Mouse (Mus musculus): ENCODE results near the gene Ubr3. TPM values are rescaled to one million over a fixed set of nuclear protein-coding genes. Genes with fewer than 3 reads are reported as not detected.

The Ubr3 gene
- total and polyA plus RNA-seq, 3 experiments: 16.0 to 35.8 (median 17.9) TPM

DNA sequence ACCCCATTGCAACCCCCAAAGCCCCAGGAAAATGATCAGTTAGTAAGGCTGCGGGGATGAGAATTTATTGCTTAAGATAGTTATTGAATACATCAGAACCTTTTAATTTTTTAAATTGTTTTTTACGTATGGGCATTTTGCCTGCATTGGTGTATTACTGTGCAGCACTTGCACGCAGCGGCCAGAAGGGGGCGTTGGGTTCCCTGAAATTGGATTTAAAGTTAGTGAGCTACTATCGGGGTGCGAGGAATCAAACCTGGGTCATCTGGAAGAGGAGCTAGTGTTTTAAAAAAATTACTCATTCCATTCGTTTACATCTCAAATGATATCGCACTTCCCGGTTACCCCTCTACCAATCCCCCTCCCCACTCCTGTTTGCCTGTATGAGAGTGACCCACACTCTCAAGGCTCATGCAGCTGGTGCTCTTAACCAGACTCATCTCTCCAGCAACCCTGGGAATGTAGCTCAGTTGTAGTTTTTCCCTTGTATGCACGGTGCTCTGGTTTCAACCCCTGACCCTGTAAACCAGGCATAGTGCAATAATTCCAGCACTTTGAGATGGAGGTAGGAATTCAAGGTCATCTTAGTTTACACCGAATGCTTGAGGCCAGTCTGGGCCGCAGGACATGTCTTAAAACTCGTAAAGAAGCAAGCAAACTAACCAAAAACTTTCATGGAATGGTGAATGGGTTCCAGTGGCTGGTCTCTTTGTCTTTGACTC is 1.4 kb upstream of the Ubr3 start:
- no peak overlapping the region for H3K27ac ChIP-seq (ENCODE audit: insufficient read depth, low read depth)
- TF ChIP-seq ZNF384 (IDR thresholded peaks at IDR 0.05; ENCODE audit: low read depth, low read length) (no peak), RAD21 (IDR thresholded peaks at IDR 0.05; ENCODE audit: low read depth, low read length) (peak; percentile 9), CTCF (conservative IDR thresholded peaks at IDR 0.05 in 1 of 2, IDR thresholded peaks at IDR 0.05 in 1 of 2; ENCODE audit: low read depth in 2 of 2, low read length in 2 of 2) (peak; percentile 59 to 62)
- in situ Hi-C loops (cut with MboI; ENCODE audit: low pct_ligation_motif_present, low pct_unique_long_range_greater_than_20kb, low sequenced_read_pairs) (no loop called here), dilution Hi-C loops (cut with MboI; ENCODE audit: extremely low pct_ligation_motif_present, extremely low pct_unique_long_range_greater_than_20kb, low sequenced_read_pairs) (no loop called here)
- H3K4me3 ChIP-seq (replicated peaks in 1 of 3; ENCODE audit: low read depth in 2 of 3, low read length in 2 of 3, poor library complexity in 1 of 3): no peak overlapping the region
- no peak overlapping the region for H3K9ac ChIP-seq (ENCODE audit: insufficient read depth, low read depth)
- peaks cover 34% of the 10 kb centered on the region for H3K79me2 ChIP-seq (replicated peaks; ENCODE audit: control insufficient read depth, extremely low read depth, insufficient read depth, poor library complexity, severe bottlenecking)
- no peak overlapping the region for H3K4me2 ChIP-seq (ENCODE audit: insufficient read depth, low read depth, poor library complexity, severe bottlenecking)
- no peaks in the 10 kb centered on the region for H3K9me3 ChIP-seq (replicated peaks; ENCODE audit: low read length)
- peaks cover 0 to 5% of the 10 kb centered on the region in 2 experiments for H3K36me3 ChIP-seq (replicated peaks in 1 of 2; ENCODE audit: control insufficient read depth in 1 of 2, insufficient read depth in 1 of 2, low read length in 1 of 2)
- DNase-seq (ENCODE audit: extremely low read depth): peak; percentile 22
- peaks cover 0 to 21% of the 10 kb centered on the region in 2 experiments; a peak in 2 of 4 replicates for H3K4me1 ChIP-seq (ENCODE audit: control insufficient read depth in 1 of 2, insufficient read depth in 2 of 2)
- no peaks in the 10 kb centered on the region for H3K27me3 ChIP-seq (replicated peaks)

DNA sequence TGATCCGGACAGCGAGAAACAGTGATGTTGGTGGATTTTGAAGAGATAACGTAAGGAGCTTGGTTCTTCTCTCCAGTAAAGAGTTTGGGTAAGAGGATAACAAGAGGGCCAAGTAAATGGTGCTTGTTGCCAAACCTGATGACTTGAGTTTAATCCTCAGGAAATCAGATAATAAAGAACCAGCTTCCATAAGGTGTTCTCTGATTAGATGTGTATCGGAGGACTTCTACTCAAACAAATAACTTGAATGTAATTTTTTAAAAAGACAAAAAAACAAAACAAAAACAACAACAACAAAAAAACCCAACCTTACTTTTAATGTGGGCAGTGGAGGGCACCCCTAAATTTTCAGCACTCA is 843 bp upstream of the Ubr3 start:
- Histone ChIP-seq H3K9ac (ENCODE audit: insufficient read depth, low read depth) (no peak overlapping the region), H3K27ac (ENCODE audit: insufficient read depth, low read depth) (no peak overlapping the region), H3K4me2 (ENCODE audit: insufficient read depth, low read depth, poor library complexity, severe bottlenecking) (no peak overlapping the region), H3K4me1 (ENCODE audit: control insufficient read depth in 1 of 2, insufficient read depth in 2 of 2) (peaks cover 0 to 18% of the 10 kb centered on the region in 2 experiments; a peak in 2 of 4 replicates), H3K27me3 (replicated peaks) (no peaks in the 10 kb centered on the region), H3K36me3 (replicated peaks in 1 of 2; ENCODE audit: control insufficient read depth in 1 of 2, insufficient read depth in 1 of 2, low read length in 1 of 2) (peaks cover 0 to 9% of the 10 kb centered on the region in 2 experiments), H3K4me3 (replicated peaks in 1 of 3; ENCODE audit: low read depth in 2 of 3, low read length in 2 of 3, poor library complexity in 1 of 3) (no peak overlapping the region), H3K79me2 (replicated peaks; ENCODE audit: control insufficient read depth, extremely low read depth, insufficient read depth, poor library complexity, severe bottlenecking) (peaks cover 39% of the 10 kb centered on the region), H3K9me3 (replicated peaks; ENCODE audit: low read length) (no peaks in the 10 kb centered on the region)
- dilution Hi-C loops (cut with MboI; ENCODE audit: extremely low pct_ligation_motif_present, extremely low pct_unique_long_range_greater_than_20kb, low sequenced_read_pairs): no loop called here
- TF ChIP-seq USF2 (conservative IDR thresholded peaks at IDR 0.05; ENCODE audit: low read depth, low read length) (no peak), GABPA (IDR thresholded peaks at IDR 0.05; ENCODE audit: insufficient replicate concordance, low read depth, low read length) (no peak), ZNF384 (IDR thresholded peaks at IDR 0.05; ENCODE audit: low read depth, low read length) (no peak), ETS1 (conservative IDR thresholded peaks at IDR 0.05; ENCODE audit: low read depth, low read length) (no peak), PAX5 (IDR thresholded peaks at IDR 0.05; ENCODE audit: low read length) (no peak), UBTF (IDR thresholded peaks at IDR 0.05; ENCODE audit: low read depth, low read length) (no peak), RCOR1 (conservative IDR thresholded peaks at IDR 0.05; ENCODE audit: low read depth, low read length) (no peak), ELF1 (IDR thresholded peaks at IDR 0.05; ENCODE audit: low read depth, low read length) (no peak), TBP (conservative IDR thresholded peaks at IDR 0.05; ENCODE audit: low read depth, low read length) (no peak), JUN (IDR thresholded peaks at IDR 0.05; ENCODE audit: insufficient read depth, low read depth, low read length) (no peak), NRF1 (IDR thresholded peaks at IDR 0.05; ENCODE audit: low read depth, low read length) (no peak), MEF2A (IDR thresholded peaks at IDR 0.05; ENCODE audit: borderline replicate concordance, low read depth, low read length) (no peak)
- in situ Hi-C loops (cut with MboI; ENCODE audit: low pct_ligation_motif_present, low pct_unique_long_range_greater_than_20kb, low sequenced_read_pairs): no loop called here
- no peak for DNase-seq (ENCODE audit: extremely low read depth)
